Mouse (Mus musculus) neural tube, embryonic 11.5 days (tissue): Measurements from ENCODE around the gene Fam219a. TPM values are rescaled to one million over a fixed set of nuclear protein-coding genes. Genes with fewer than 3 reads are reported as not detected.
A peak's percentile ranks its signal among the peaks of the same experiment; 100 is the strongest.

Experiments
- ATAC-seq: fragments of 200-750 bp; cut with Nextera tagmentation; 2 replicates; pipeline ENCODE4 v1.8.0; 2017; ENCODE audit warnings: moderate number of reproducible peaks, mild to moderate bottlenecking, moderate TSS enrichment, moderate library complexity; ENCODE audit not compliant: insufficient read depth, low FRiP score, low TSS enrichment
- DNase-seq: peaks from one replicate; pipeline ENCODE4 v3.0.0-alpha.2; 2015; ENCODE audit warnings: low spot score
- H3K27ac ChIP-seq: fragments of 300-500 bp; sonication (generic); 2 replicates; pipeline ENCODE4 v1.5.1; 2014; ENCODE audit warnings: low read depth, mild to moderate bottlenecking, low read length
- H3K27me3 ChIP-seq: fragments of 300-500 bp; sonication (generic); 2 replicates; pipeline ENCODE4 v1.6.1; 2014; ENCODE audit warnings: mild to moderate bottlenecking, low read length, mixed read lengths; ENCODE audit not compliant: control insufficient read depth, insufficient read depth
- H3K36me3 ChIP-seq: fragments of 300-500 bp; sonication (generic); 2 replicates; pipeline ENCODE4 v1.6.1; 2014; ENCODE audit warnings: mild to moderate bottlenecking, low read length, moderate library complexity, mixed read lengths; ENCODE audit not compliant: control insufficient read depth, insufficient read depth
- H3K4me1 ChIP-seq: fragments of 300-500 bp; sonication (generic); 2 replicates; pipeline ENCODE4 v1.6.1; 2014; ENCODE audit warnings: low read length, mixed read lengths; ENCODE audit not compliant: control insufficient read depth, insufficient read depth
- H3K4me2 ChIP-seq: fragments of 300-500 bp; sonication (generic); 2 replicates; pipeline ENCODE4 v1.6.1; 2014; ENCODE audit warnings: low read depth, mild to moderate bottlenecking, moderate library complexity
- H3K4me3 ChIP-seq: fragments of 300-500 bp; sonication (generic); 2 replicates; pipeline ENCODE4 v1.5.1; 2014; ENCODE audit warnings: low read depth, low read length
- H3K9ac ChIP-seq: fragments of 300-500 bp; sonication (generic); 2 replicates; pipeline ENCODE4 v1.6.1; 2014; ENCODE audit warnings: mild to moderate bottlenecking, low read length
- H3K9me3 ChIP-seq: fragments of 300-500 bp; sonication (generic); 2 replicates; pipeline ENCODE4 v1.6.1; 2016; ENCODE audit warnings: low read length; ENCODE audit not compliant: control insufficient read depth
- WGBS: fragments of 180-500 bp; shearing (Covaris S2); extraction: QIAGEN DNeasy Blood & Tissue Kit; methylation state at CpG from one replicate; pipeline ENCODE4 v1.1.7; 2014; 5-methylcytosine and 5-hydroxymethylcytosine counted together
- polyA plus RNA-seq: library from polyadenylated mRNA; unstranded; fragments of >200 nt; fragmentation: Nextera tagmentation; extraction: Ambion mirVana; gene quantifications from 2 replicates; pipeline ENCODE4 v1.2.1, GENCODE M21; 2014

Gene Fam219a
- 10.2 and 11.6 TPM in 2 replicates for polyA plus RNA-seq

DNA sequence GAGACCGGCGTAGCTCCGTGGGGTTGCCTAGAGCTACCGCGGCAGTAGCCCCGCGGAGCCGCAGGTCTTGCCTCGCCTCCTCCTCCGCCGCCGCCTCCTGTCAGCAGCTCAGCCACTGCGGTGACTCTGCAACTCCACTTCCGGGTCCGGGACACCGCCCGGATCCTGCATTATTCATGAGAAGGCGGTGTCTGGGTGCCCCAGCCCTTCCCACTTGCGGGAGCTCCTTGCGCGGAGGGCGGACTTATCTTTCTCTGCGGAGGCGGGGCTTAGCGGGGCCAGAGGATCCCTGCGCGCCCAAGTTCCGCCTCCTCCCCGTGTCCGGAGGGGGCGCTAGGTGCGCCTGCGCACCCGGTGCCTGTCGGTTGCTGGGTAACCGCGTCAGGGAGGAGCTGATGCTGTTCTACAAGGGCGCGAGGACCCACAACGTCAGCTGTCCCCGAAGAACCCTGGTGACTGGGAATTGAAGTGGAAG is at the start of gene Fam219a, which contains the start of gene Dnaic1:
Gene Fam219a, minus strand, starts transcription at position 128 of the 475 bp plus-strand sequence.
Gene Dnaic1, plus strand, starts transcription at position 365 of the 475 bp plus-strand sequence.
- H3K27ac ChIP-seq = peak within 1 kb of the TSS; percentile 91
- H3K4me2 ChIP-seq = peak within 1 kb of the TSS; percentile 73
- peaks cover 7% of the 10 kb centered on the region; the same call in 1 of the 2 replicates for H3K4me1 ChIP-seq
- H3K36me3 ChIP-seq = no peaks in the 10 kb centered on the region
- H3K27me3 ChIP-seq = 0 out of 2 replicates have a peak, but pooled peaks cover 2% of the 10 kb centered on the region
- peak within 1 kb of the TSS; percentile 85 for H3K9ac ChIP-seq
- no peaks in the 10 kb centered on the region for H3K9me3 ChIP-seq
- 0% methylated on average over 41 of the region's 41 CpGs for WGBS
- peak within 1 kb of the TSS; percentile 86 for H3K4me3 ChIP-seq
- ATAC-seq (peak; percentile 96), DNase-seq (peak; percentile 99)

- no peak overlapping the region for H3K9ac ChIP-seq
- H3K4me1 ChIP-seq = 0 out of 2 replicates have a peak, but pooled peaks cover 8% of the 10 kb centered on the region
- H3K9me3 ChIP-seq = no peaks in the 10 kb centered on the region
- 68% methylated on average over 9 of the region's 9 CpGs for WGBS
- H3K36me3 ChIP-seq = no peaks in the 10 kb centered on the region
- H3K27me3 ChIP-seq = no peaks in the 10 kb centered on the region
- no peak overlapping the region for H3K27ac ChIP-seq
- H3K4me2 ChIP-seq = no peak overlapping the region
- DNase-seq = no peak
- ATAC-seq = no peak
- no peak overlapping the region for H3K4me3 ChIP-seq
Observed at GRCm38 (mm10) chr4:41615661-41616599, 46.6 kb upstream of the Fam219a start.

DNA sequence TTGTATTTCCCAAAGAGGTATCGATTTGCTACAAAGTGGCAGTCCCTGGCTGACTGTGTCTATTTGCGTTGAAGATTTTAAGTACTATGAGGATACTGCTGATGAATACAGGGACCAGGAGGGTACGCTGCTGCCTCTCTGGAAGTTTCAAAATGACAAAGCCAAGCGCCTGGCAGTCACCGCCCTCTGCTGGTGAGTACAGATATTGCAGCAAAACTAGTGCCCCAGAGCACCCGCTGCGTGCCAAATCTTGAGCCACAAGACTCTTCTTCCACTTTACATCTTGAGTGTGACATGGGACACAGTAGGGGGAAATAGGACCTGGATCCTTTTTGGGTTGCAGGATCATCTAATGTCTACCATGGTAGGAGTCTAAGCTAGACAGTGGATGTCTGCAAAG is 44.8 kb upstream of the Fam219a start:
- 13% methylated on average over 7 of the region's 7 CpGs for WGBS
- no peak overlapping the region for H3K4me2 ChIP-seq
- no peaks in the 10 kb centered on the region for H3K27me3 ChIP-seq
- ATAC-seq (no peak), DNase-seq (peak; percentile 82)
- H3K4me3 ChIP-seq = no peak overlapping the region
- no peaks in the 10 kb centered on the region for H3K9me3 ChIP-seq
- no peak overlapping the region for H3K9ac ChIP-seq
- H3K4me1 ChIP-seq = 0 out of 2 replicates have a peak, but pooled peaks cover 8% of the 10 kb centered on the region
- no peaks in the 10 kb centered on the region for H3K36me3 ChIP-seq
- no peak overlapping the region for H3K27ac ChIP-seq

DNA sequence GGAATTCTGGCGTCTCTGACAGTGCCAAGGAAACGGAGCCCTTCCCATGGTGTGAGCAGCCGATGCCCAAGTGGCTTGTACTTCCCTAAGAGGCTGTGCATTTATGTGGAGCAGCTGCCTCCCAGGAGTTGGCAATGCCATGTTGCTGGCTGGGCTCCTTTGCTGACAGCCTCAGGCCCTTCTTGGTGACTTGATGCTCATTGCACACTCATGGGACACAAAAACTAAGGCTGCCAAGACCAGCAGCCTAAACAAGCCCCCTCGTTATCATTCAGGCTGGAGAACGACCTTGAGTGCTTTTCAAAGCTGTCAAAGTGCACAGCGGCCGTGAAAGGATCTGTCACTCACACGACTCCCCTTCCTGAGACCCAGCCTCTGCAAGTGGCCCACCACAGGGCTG is 42.8 kb upstream of the Fam219a start:
- WGBS = 49% methylated on average over 8 of the region's 8 CpGs
- Histone ChIP-seq H3K9me3 (no peaks in the 10 kb centered on the region), H3K27me3 (no peaks in the 10 kb centered on the region), H3K4me3 (no peak overlapping the region), H3K9ac (no peak overlapping the region), H3K4me2 (no peak overlapping the region), H3K27ac (no peak overlapping the region), H3K4me1 (0 out of 2 replicates have a peak, but pooled peaks cover 8% of the 10 kb centered on the region), H3K36me3 (no peaks in the 10 kb centered on the region)
- DNase-seq (no peak), ATAC-seq (no peak)

DNA sequence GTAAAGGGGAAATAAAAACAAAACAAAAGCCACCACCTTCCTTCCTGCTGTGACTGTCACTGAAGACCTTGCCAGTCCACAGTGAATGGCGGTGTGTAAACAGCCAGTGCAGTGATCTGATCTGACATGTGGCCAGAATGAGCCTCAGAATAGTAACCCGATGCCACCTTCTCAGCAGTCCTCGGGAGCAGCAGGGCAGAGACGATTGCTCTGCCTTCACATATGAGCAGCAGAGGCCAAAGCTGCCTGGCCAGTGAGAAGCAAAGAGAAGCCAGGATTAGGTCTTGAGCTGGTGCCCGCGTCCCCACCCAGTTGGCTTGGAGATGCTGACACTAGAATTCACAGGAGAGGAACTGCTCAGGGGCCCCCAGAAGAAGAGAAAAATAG is 41.2 kb upstream of the Fam219a start:
- H3K9ac ChIP-seq = no peak overlapping the region
- H3K36me3 ChIP-seq = no peaks in the 10 kb centered on the region
- ATAC-seq (no peak), DNase-seq (no peak)
- 34% methylated on average over 6 of the region's 6 CpGs for WGBS
- no peaks in the 10 kb centered on the region for H3K9me3 ChIP-seq
- H3K4me1 ChIP-seq = 0 out of 2 replicates have a peak, but pooled peaks cover 8% of the 10 kb centered on the region
- H3K27me3 ChIP-seq = no peaks in the 10 kb centered on the region
- no peak overlapping the region for H3K4me2 ChIP-seq
- H3K4me3 ChIP-seq = no peak overlapping the region
- H3K27ac ChIP-seq = no peak overlapping the region

GRCm38 (mm10) chr4:41609681-41610593 is 40.6 kb upstream of the Fam219a start:
- H3K27me3 ChIP-seq = no peaks in the 10 kb centered on the region
- no peak for DNase-seq
- peaks cover 9% of the 10 kb centered on the region; the same call in 1 of the 2 replicates for H3K4me1 ChIP-seq
- no peaks in the 10 kb centered on the region for H3K36me3 ChIP-seq
- H3K27ac ChIP-seq = no peak overlapping the region
- ATAC-seq = no peak
- H3K9ac ChIP-seq = no peak overlapping the region
- WGBS = 83% methylated on average over 10 of the region's 10 CpGs
- H3K4me2 ChIP-seq = no peak overlapping the region
- H3K9me3 ChIP-seq = no peaks in the 10 kb centered on the region
- no peak overlapping the region for H3K4me3 ChIP-seq

GRCm38 (mm10) chr4:41606784-41607183 is 37.4 kb upstream of the Fam219a start:
- Histone ChIP-seq H3K4me2 (no peak overlapping the region), H3K27ac (no peak overlapping the region), H3K27me3 (no peaks in the 10 kb centered on the region), H3K9ac (no peak overlapping the region), H3K4me3 (no peak overlapping the region), H3K36me3 (no peaks in the 10 kb centered on the region), H3K4me1 (peaks cover 6% of the 10 kb centered on the region; the same call in 1 of the 2 replicates), H3K9me3 (no peaks in the 10 kb centered on the region)
- ATAC-seq (no peak), DNase-seq (peak; percentile 56)
- 29% methylated on average over 4 of the region's 4 CpGs for WGBS
